8 mouse cellular contexts compared by ENCODE assay signal in genomic region chr4:152263512-152264176, GRCm38 (mm10). TPM values are rescaled to one million over a fixed set of nuclear protein-coding genes. Genes with fewer than 3 reads are reported as not detected.
A peak's percentile ranks its signal among the peaks of the same experiment; 100 is the strongest.
DNase-seq lines count a peak whose midpoint lies in the region; ATAC-seq and TF ChIP-seq lines count a peak whose summit lies in the region.
"Had no signal": no experiment of that assay in that cellular context is flagged by ENCODE, and none has a peak within 500 bp of the region (broad histone marks: within the 10 kb centered on the region; RNA-seq: fewer than 3 reads in every experiment).

No protein-coding gene starts in this region.

- peak; percentile 42; the same call in 1 of the 2 replicates for ATAC-seq in embryonic facial prominence, embryonic 11.5 days (replicated peaks; ENCODE audit: insufficient number of reproducible peaks, low FRiP score, low TSS enrichment, low read depth)
- ATAC-seq in kidney, embryonic 16.5 days (ENCODE audit: low FRiP score, low TSS enrichment), result peak; percentile 86

- H3K4me1 ChIP-seq in embryonic facial prominence, embryonic 11.5 days (ENCODE audit: control insufficient read depth, insufficient read depth, low read length), result peaks cover 4% of the 10 kb centered on the region
- H3K4me1 ChIP-seq in kidney, embryonic 16.5 days (ENCODE audit: insufficient read depth, low read length), result peaks cover 35% of the 10 kb centered on the region
- H3K4me1 ChIP-seq in small intestine, adult 2 months (ENCODE audit: control insufficient read depth, insufficient read depth, insufficient read length, low read length), result peaks cover 4% of the 10 kb centered on the region

- no peak for TF ChIP-seq POLR2A in small intestine, adult 2 months (IDR thresholded peaks at IDR 0.05; ENCODE audit: low read depth, low read length)

- WGBS in embryonic facial prominence, embryonic 11.5 days, result 24% methylated on average over 10 of the region's 10 CpGs
- WGBS in kidney, embryonic 16.5 days, result 30% methylated on average over 10 of the region's 10 CpGs
- 70% methylated on average over 10 of the region's 10 CpGs for WGBS in small intestine, adult 2 months

- no peak for TF ChIP-seq CTCF in small intestine, adult 2 months (IDR thresholded peaks at IDR 0.05; ENCODE audit: extremely low read depth, insufficient read length, insufficient replicate concordance, low read depth, low read length)

- no peaks in the 10 kb centered on the region for H3K9me3 ChIP-seq in embryonic facial prominence, embryonic 11.5 days (replicated peaks; ENCODE audit: control insufficient read depth, low read length)
- H3K9me3 ChIP-seq in kidney, embryonic 16.5 days (ENCODE audit: low read length), result no peaks in the 10 kb centered on the region

- H3K4me3 ChIP-seq in embryonic facial prominence, embryonic 11.5 days (ENCODE audit: low read depth, low read length), result no peak overlapping the region
- no peak overlapping the region for H3K4me3 ChIP-seq in kidney, embryonic 16.5 days (ENCODE audit: low read length)
- H3K4me3 ChIP-seq in small intestine, adult 2 months (ENCODE audit: low read depth, low read length), result no peak overlapping the region
- H3K4me3 ChIP-seq: myocyte had no signal

- no peak overlapping the region for H3K4me2 ChIP-seq in embryonic facial prominence, embryonic 11.5 days (ENCODE audit: low read depth, low read length)
- H3K4me2 ChIP-seq in kidney, embryonic 16.5 days (replicated peaks; ENCODE audit: low read depth, low read length), result peak overlapping the region; percentile 17; the same call in 1 of the 2 replicates

- no peaks in the 10 kb centered on the region for H3K27me3 ChIP-seq in embryonic facial prominence, embryonic 11.5 days (ENCODE audit: control insufficient read depth, insufficient read depth, low read length)
- H3K27me3 ChIP-seq in kidney, embryonic 16.5 days (ENCODE audit: insufficient read depth, low read length), result no peaks in the 10 kb centered on the region
- H3K27me3 ChIP-seq in small intestine, adult 2 months (ENCODE audit: control insufficient read depth, insufficient read depth, low read length), result no peaks in the 10 kb centered on the region

- no peak overlapping the region for H3K27ac ChIP-seq in embryonic facial prominence, embryonic 11.5 days (replicated peaks; ENCODE audit: low read depth, low read length)
- peak overlapping the region; percentile 57; the same call in 1 of the 2 replicates for H3K27ac ChIP-seq in kidney, embryonic 16.5 days (ENCODE audit: low read length)
- peak overlapping the region; percentile 62 for H3K27ac ChIP-seq in small intestine, adult 2 months (ENCODE audit: insufficient read depth, low read depth, low read length)

- H3K9ac ChIP-seq in embryonic facial prominence, embryonic 11.5 days (replicated peaks; ENCODE audit: low read length), result no peak overlapping the region; the same call in 1 of the 2 replicates
- peak overlapping the region; percentile 31; the same call in 1 of the 2 replicates for H3K9ac ChIP-seq in kidney, embryonic 16.5 days (replicated peaks; ENCODE audit: low read length)

- peak; percentile 51 for DNase-seq in lung, postnatal 10 days
- DNase-seq in lung, postnatal 4 days, result no peak
- DNase-seq in embryonic facial prominence, embryonic 11.5 days (ENCODE audit: low spot score), result peak; percentile 41
- no peak for DNase-seq in frontal cortex, postnatal 10 days (ENCODE audit: low spot score in 2 of 2)
- DNase-seq in spleen, adult 12 weeks (ENCODE audit: low spot score), result no peak

- no peaks in the 10 kb centered on the region for H3K36me3 ChIP-seq in embryonic facial prominence, embryonic 11.5 days (replicated peaks; ENCODE audit: control insufficient read depth, insufficient read depth, low read depth, low read length)
- 0 out of 2 replicates have a peak, but pooled peaks cover 5% of the 10 kb centered on the region for H3K36me3 ChIP-seq in kidney, embryonic 16.5 days (ENCODE audit: insufficient read depth, low read length)
- peaks cover 4% of the 10 kb centered on the region; the same call in 1 of the 2 replicates for H3K36me3 ChIP-seq in small intestine, adult 2 months (ENCODE audit: control insufficient read depth, insufficient read depth, low read length)

RNA-seq across cellular contexts. Expression of gene Gpr153, which starts 10.4 kb away (rescaled TPM):
- 4.3 and 5.9 TPM in 2 replicates for polyA plus RNA-seq in embryonic facial prominence, embryonic 11.5 days (2014; fragmentation: Nextera tagmentation; extraction: Ambion mirVana)
- polyA plus RNA-seq in kidney, embryonic 16.5 days (2015; fragmentation: Nextera tagmentation; extraction: Ambion mirVana), result 5.3 and 6.2 TPM in 2 replicates
- polyA plus RNA-seq in small intestine, adult 2 months (2012; rRNA removed), result 9.4 and 11.6 TPM in 2 replicates

RNA-seq across cellular contexts. Expression of gene Hes3, which starts 27.8 kb away (rescaled TPM):
- polyA plus RNA-seq in embryonic facial prominence, embryonic 11.5 days (2014; fragmentation: Nextera tagmentation; extraction: Ambion mirVana), result 0.32 and 0.65 TPM in 2 replicates
- not detected in 2 replicates for polyA plus RNA-seq in kidney, embryonic 16.5 days (2015; fragmentation: Nextera tagmentation; extraction: Ambion mirVana)
- not detected in 2 replicates for polyA plus RNA-seq in small intestine, adult 2 months (2012; rRNA removed)

RNA-seq across cellular contexts. Expression of gene Icmt, which starts 33.4 kb away (rescaled TPM):
- 23.4 and 24.8 TPM in 2 replicates for polyA plus RNA-seq in embryonic facial prominence, embryonic 11.5 days (2014; fragmentation: Nextera tagmentation; extraction: Ambion mirVana)
- 32.0 and 32.6 TPM in 2 replicates for polyA plus RNA-seq in kidney, embryonic 16.5 days (2015; fragmentation: Nextera tagmentation; extraction: Ambion mirVana)
- polyA plus RNA-seq in small intestine, adult 2 months (2012; rRNA removed), result 16.5 and 26.5 TPM in 2 replicates

RNA-seq across cellular contexts. Expression of gene Rnf207, which starts 55.1 kb away (rescaled TPM):
- 0.41 and 1.0 TPM in 2 replicates for polyA plus RNA-seq in embryonic facial prominence, embryonic 11.5 days (2014; fragmentation: Nextera tagmentation; extraction: Ambion mirVana)
- 1.2 and 1.6 TPM in 2 replicates for polyA plus RNA-seq in kidney, embryonic 16.5 days (2015; fragmentation: Nextera tagmentation; extraction: Ambion mirVana)
- polyA plus RNA-seq in small intestine, adult 2 months (2012; rRNA removed), result 2.1 and 3.7 TPM in 2 replicates

Comparison
In these comparisons a context has a peak if more than half of its experiments do, and no peak if none do; other contexts are left out.
1. DNase-seq: peak in lung, postnatal 10 days (single experiment) and embryonic facial prominence, embryonic 11.5 days (single experiment); none in lung, postnatal 4 days (0 of 2), frontal cortex, postnatal 10 days (0 of 2) and spleen, adult 12 weeks (single experiment).